Mouse (Mus musculus) hematopoietic multipotent progenitor cell, adult 10-12 weeks (in vitro differentiated cells): ENCODE data around the gene Hist1h4d. TPM values are rescaled to one million over a fixed set of nuclear protein-coding genes. Genes with fewer than 3 reads are reported as not detected.

Experiments
- polyA plus RNA-seq: library from polyadenylated mRNA; stranded (reverse); fragments of >175 nt; gene quantifications from 2 replicates; pipeline ENCODE4 v1.2.3, GENCODE M21; 2012; ENCODE audit warnings: low replicate concordance

The Hist1h4d gene
- 12.3 and 12.6 TPM in 2 replicates for polyA plus RNA-seq

DNA sequence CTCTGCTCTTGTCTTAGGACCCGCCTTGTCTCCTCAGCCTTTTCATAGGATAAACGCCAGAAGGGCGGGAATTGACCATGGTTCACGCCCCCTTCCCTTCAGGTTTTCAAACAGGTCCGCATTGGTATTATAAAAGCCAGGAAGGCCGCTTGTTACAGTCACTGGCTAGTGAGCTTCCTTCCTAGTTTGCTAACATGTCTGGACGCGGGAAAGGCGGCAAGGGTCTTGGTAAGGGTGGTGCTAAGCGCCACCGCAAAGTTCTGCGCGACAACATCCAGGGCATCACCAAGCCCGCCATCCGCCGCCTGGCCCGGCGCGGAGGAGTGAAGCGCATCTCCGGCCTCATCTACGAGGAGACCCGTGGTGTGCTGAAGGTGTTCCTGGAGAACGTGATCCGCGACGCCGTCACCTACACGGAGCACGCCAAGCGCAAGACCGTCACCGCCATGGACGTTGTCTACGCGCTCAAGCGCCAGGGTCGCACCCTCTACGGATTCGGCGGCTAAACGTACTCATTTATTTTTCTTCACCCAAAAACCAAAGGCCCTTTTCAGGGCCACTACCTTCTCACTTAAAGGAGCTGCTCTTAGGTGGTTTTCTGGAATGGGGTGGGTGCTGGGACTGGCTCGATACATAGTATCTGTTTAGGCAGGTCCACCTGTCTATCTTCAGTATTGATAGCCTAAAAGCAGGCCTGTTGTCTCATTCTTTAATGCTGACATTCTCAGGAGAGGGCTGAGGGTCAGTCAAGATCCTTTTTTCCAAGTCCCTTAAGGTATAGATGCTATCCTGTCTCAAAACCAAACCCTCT lies at the start of gene Hist1h4d:
Gene Hist1h4d (plus strand): TSS at position 191 of the 811 bp plus-strand sequence.

DNA sequence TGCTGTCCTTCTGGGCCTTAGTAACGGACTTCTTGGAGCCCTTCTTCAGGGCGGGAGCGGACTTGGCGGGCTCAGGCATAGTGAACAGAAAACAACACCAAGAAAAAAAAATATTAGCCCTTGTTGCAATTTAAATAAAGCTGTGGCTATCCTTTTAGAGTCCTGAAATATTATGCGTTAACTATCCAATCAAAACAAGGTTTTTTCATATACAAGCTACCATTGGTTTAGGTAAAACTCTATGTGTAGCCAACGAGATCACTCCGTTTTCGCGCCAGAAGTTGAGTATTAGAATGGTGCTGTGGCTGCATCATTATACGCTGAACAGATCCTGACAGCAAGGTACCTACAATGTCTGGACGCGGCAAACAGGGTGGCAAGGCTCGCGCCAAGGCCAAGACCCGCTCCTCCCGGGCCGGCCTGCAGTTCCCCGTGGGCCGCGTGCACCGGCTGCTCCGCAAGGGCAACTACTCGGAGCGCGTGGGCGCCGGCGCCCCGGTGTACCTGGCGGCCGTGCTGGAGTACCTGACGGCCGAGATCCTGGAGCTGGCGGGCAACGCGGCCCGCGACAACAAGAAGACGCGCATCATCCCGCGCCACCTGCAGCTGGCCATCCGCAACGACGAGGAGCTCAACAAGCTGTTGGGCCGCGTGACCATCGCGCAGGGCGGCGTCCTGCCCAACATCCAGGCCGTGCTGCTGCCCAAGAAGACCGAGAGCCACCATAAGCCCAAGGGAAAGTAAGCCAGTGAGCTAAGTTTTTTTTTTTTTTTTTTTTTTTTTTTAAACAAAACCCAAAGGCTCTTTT lies 47.6 kb upstream of the Hist1h4d start, which contains the start of gene Hist1h2af:
Gene Hist1h2af (plus strand): TSS at position 347 of the 808 bp plus-strand sequence.

DNA sequence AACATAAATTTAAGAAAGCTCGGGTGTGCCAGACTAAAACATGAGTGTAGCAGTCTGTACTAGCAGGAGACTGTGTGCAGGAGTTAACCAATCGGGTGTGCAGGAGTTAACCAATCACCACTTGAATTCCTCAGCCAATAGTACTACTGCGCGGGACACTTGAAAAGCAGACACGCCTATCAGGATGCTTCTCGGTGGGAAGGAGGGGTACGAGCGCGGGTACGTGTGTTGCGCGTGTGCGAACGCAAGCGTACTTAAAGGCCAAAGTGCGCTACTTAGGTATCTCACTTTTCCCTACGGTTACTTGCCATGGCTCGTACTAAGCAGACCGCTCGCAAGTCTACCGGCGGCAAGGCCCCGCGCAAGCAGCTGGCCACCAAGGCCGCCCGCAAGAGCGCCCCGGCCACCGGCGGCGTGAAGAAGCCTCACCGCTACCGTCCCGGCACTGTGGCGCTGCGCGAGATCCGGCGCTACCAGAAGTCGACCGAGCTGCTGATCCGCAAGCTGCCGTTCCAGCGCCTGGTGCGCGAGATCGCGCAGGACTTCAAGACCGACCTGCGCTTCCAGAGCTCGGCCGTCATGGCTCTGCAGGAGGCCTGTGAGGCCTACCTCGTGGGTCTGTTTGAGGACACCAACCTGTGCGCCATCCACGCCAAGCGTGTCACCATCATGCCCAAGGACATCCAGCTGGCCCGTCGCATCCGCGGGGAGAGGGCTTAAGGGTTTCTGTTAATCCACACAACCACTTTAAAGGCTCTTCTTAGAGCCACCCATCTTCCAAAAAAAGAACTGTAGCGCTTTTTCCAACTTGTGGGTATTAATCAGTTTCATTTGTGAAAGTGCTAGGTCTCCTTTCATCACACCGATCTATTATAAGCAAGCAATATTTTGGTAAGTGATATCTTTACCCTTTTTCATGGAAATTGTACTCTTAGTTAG lies 46.0 kb upstream of the Hist1h4d start, which contains the start of gene Hist1h3g:
Gene Hist1h3g (plus strand): TSS at position 286 of the 939 bp plus-strand sequence.

DNA sequence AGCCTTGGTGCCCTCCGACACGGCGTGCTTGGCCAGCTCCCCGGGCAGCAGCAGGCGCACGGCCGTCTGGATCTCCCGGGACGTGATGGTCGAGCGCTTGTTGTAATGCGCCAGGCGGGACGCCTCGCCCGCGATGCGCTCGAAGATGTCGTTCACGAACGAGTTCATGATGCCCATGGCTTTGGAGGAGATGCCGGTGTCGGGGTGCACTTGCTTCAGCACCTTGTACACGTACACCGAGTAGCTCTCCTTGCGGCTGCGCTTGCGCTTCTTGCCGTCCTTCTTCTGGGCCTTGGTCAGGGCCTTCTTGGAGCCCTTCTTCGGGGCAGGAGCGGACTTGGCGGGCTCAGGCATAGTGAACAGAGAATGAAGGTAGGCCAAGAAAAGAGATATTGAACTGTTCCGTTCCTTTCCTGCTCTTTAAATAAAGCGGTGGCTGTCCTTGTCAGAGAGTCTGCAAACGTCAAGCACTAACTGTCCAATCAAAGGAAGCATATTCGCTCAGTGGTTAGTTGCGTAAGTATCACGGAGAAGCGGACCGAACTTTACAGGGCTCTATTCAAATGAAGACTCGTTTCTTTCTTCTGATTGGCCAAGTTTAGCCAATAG lies 38.3 kb upstream of the Hist1h4d start, which contains the start of gene Hist1h2bh:
Gene Hist1h2bh (minus strand): TSS at position 394 of the 609 bp plus-strand sequence.

DNA sequence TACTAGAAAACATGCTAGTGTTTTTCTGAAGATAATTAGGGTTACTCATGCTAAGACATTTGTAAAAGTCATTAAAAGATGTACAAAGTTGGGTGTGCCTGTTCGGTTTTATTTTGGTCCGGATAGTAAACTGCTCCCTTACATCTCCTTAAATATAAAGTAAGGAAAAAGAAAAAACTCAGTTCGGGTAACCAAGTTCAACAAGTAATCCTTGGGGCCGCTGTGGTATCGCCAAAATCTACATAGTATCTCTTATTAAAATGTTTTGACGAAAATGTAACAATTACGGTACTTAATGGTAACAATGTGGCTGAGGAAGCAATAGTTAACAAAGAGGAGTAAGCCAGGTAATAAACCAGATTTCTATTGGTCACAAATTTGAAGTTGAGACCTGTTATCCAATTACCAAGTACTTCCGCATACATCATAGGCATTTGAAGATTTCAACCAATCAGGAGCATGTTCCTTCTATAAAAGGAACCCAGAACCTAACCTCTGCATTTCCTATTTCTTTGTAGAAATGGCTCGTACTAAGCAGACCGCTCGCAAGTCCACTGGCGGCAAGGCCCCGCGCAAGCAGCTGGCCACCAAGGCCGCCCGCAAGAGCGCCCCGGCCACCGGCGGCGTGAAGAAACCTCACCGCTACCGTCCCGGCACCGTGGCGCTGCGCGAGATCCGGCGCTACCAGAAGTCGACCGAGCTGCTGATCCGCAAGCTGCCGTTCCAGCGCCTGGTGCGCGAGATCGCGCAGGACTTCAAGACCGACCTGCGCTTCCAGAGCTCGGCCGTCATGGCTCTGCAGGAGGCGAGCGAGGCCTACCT lies 37.2 kb upstream of the Hist1h4d start, which contains the start of gene Hist1h3f:
Gene Hist1h3f (plus strand): TSS at position 88 of the 822 bp plus-strand sequence.

DNA sequence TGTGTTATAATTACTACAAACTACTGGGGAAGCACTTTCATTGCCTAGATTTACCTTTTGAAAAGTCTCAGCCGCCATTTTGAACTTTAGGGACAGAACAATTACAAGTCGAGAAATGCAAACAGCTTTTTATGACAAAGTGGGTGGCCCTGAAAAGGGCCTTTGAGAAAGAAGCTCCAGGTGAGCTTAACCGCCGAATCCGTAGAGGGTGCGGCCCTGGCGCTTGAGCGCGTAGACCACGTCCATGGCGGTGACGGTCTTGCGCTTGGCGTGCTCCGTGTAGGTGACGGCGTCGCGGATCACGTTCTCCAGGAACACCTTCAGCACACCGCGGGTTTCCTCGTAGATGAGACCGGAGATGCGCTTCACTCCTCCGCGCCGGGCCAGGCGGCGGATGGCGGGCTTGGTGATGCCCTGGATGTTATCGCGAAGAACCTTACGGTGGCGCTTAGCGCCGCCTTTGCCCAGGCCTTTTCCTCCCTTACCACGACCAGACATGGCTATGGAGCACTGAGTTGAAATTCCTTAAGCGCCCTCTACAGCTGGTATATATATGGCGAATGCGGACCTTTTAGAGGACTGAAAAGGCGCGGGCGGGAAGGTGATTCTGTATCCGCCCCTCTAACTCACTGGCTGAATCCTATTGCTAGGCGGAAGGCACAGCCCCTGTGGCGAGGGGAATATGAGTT lies 30.1 kb upstream of the Hist1h4d start, which contains the start of gene Hist1h4f:
Gene Hist1h4f (minus strand): TSS at position 503 of the 689 bp plus-strand sequence.

DNA sequence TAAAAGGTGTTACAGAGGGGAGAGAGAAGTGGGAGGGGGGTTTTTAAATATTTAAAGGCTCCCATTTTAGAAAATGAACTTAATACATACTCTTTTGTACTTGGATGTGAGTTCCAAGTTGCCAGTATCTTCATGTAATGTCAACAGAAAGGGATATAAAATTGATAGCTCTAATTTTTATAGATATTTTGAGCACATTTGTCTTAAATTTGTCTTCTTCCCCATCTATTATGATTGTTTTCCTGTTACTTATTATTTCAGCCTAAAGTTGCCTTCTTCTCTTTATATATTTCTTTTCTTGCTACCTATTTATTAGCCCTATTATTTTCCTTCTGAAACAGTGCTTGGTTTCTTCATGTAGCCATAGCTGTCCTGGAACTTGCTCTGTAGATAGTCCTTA lies 28.4 kb upstream of the Hist1h4d start, which contains the start of gene Hist1h1d:
Gene Hist1h1d (plus strand): TSS at position 301 of the 400 bp plus-strand sequence.

DNA sequence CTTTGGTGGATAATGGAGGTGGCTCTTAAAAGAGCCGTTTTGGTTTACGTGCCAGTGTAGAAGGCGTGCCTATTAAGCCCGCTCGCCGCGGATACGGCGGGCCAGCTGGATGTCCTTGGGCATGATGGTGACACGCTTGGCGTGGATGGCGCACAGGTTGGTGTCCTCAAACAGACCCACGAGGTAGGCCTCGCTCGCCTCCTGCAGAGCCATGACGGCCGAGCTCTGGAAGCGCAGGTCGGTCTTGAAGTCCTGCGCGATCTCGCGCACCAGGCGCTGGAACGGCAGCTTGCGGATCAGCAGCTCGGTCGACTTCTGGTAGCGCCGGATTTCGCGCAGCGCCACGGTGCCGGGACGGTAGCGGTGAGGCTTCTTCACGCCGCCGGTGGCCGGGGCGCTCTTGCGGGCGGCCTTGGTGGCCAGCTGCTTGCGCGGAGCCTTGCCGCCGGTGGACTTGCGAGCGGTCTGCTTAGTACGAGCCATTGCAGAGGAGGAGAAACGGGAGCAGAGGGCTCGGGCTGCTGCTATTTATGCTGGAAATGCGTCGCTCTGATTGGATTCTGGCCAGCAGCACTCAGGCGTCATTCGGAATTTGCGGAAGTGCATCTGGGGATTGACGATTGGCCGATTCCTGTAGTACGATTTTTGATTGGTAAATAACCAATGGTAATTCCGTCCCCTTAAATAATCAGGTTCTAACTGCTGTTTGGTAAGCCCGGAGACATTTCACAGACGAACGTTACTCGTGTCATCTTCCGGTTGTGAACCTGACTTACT lies 19.3 kb upstream of the Hist1h4d start, which contains the start of gene Hist1h3e:
Gene Hist1h3e (minus strand): TSS at position 487 of the 777 bp plus-strand sequence.

DNA sequence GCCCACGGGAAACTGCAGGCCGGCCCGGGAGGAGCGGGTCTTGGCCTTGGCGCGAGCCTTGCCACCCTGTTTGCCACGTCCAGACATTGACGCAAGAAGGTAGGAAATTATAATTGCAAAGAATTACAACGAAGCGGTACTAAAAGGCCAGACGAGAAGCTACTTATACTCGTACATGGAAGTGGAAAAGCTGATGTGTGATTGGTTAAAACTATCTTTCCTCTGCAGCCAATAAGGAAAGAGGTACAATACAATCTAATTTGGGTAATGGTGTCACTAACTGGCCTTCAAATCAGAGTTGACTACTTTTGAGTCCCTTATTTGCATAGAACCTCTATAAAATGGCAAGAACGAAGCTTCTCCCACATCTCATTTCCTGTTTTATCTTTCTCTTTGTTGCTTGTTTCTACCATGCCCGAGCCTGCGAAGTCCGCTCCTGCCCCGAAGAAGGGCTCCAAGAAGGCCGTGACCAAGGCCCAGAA lies 10.3 kb upstream of the Hist1h4d start, which contains the start of the genes Hist1h2ae and Hist1h2bg:
Gene Hist1h2ae (minus strand): TSS at position 199 of the 482 bp plus-strand sequence.
Gene Hist1h2bg (plus strand): TSS at position 375 of the 482 bp plus-strand sequence.

DNA sequence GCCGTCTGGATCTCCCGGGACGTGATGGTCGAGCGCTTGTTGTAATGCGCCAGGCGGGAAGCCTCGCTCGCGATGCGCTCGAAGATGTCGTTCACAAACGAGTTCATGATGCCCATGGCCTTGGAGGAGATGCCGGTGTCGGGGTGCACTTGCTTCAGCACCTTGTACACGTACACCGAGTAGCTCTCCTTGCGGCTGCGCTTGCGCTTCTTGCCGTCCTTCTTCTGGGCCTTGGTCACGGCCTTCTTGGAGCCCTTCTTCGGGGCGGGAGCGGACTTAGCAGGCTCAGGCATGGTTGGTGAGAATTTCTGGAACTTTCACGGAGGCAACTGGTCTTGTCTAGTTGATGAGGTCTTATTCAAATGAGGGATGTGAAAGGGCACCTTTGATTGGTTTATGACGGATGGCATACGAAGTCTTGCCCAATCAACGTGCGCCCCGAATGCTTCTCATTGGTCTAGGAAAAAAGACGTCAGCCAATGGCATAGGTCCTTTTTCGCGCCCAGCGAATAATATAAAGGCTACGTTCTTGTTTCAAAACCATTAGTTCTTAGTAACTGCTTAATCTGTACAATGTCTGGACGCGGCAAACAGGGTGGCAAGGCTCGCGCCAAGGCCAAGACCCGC lies 7.4 kb upstream of the Hist1h4d start, which contains the start of the genes Hist1h2bf and Hist1h2ad:
Gene Hist1h2bf (minus strand): TSS at position 299 of the 627 bp plus-strand sequence.
Gene Hist1h2ad (plus strand): TSS at position 484 of the 627 bp plus-strand sequence.

DNA sequence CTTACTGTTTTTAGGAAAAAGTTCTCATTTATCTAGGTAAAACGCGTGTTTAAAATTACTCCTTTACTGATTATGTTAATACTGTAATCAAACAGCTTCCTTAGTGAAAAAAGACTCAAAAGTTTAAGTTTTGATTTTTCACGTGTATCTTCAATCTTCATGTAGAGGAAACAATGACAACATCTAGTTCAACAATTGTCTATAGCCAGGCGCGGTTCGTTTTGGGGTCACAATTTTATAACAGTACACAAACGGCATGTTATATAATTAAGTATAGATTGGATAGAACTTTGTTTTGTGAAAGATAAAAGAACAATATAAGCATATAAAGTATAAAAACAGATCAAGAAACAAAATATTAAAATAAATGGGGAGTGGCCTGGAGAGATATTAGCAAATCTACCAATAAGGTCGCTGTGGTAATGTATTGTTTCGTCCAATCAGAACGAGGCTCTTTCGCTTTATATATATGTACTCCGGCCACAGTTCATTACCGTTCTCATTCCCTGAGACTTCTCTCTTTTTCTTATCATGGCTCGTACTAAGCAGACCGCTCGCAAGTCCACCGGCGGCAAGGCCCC lies 6.0 kb upstream of the Hist1h4d start, which contains the start of gene Hist1h3d:
Gene Hist1h3d (plus strand): TSS at position 493 of the 581 bp plus-strand sequence.

DNA sequence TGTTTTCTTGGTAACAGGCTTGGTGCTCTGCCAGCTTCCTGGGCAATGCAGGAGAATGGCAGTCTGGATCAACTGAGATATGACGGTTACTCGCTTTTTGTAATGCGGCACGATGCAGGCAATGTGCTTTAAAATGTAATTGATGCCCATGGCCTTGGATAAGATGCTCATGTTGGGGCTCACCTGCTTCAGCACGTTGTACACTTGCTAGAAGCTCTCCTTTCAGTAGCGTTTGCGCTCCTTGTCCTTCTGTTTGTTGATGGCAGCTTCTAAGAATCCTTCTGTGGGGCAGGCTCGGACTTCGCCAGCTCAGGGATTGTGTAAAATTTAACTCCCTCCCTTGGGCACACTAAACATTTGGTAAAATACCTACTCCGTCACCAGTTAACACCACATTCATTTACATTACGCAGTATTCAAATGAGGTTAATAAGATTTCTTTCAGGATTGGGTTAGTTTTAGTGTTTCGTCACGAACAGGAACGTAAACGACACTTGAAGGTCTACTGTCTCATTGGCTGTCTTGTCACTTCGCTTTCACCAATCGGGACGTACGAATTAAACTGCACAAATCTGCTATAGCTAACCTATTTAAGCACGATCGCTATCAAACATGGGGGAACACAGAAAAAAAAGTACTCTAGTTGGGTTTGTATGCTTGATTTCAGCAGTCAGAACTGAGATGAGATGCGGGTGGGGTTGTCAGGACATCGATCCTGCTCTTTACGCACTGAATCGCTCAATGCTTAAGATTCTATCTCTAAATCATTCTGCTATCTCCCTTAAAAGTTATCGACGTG lies 39.5 kb downstream of the Hist1h4d start, which contains the start of gene Hist1h2be:
Gene Hist1h2be (minus strand): TSS at position 392 of the 799 bp plus-strand sequence.

DNA sequence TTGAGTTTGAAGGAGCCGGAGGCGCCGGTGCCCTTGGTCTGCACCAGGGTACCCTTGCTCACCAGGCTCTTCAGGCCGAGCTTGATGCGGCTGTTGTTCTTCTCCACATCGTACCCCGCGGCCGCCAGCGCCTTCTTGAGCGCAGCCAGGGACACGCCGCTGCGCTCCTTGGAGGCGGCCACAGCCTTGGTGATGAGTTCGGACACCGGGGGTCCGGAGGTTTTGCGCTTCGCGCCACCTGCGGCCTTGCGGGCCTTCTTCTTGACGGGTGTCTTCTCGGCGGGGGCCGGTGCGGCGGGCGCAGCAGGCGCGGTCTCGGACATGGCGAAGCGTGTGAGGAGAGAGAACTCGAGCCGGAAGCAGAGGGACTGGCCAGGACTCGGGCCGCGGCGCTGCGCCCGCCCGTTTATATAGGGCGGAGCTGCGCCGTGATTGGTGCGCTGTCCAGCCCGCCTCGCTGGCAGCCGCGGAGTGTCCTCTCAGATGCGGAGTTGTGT lies 40.8 kb downstream of the Hist1h4d start, which contains the start of gene Hist1h1e:
Gene Hist1h1e (minus strand): TSS at position 384 of the 497 bp plus-strand sequence.

